Comparison of ENCODE assay signal across 1 mouse cellular context in the genomic region with DNA sequence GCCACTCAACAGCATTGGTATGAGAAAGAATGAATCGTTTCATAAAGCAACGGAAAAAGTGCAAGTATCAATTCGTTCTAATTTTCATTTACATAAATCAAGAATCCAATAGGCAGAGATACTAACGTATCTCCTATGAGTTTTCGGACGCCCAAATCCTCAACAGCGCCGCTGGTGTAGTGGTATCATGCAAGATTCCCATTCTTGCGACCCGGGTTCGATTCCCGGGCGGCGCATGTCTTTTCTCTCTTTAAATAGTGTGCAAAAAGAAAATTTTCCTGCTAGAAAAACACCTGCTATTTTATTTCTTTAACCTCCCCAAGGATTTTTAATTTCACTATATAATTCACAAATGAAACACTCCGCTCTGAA.
TF ChIP-seq lines count a peak whose summit lies in the region.

No protein-coding gene starts in this region.

TF ChIP-seq in CH12.LX, 34 proteins besides CTCF, POLR2A, EP300 and RAD21:
- TF ChIP-seq E2F4 (IDR thresholded peaks at IDR 0.05; ENCODE audit: insufficient replicate concordance, low read depth, low read length) (peak; percentile 60; the same call in 1 of the 2 replicates), KAT2A (IDR thresholded peaks at IDR 0.05; ENCODE audit: insufficient replicate concordance, low read length) (0 out of 2 replicates have a peak, but pooled peaks have one; percentile 76), TBP (conservative IDR thresholded peaks at IDR 0.05; ENCODE audit: low read depth, low read length) (peak; percentile 100), ETS1 (conservative IDR thresholded peaks at IDR 0.05; ENCODE audit: low read depth, low read length) (no peak), ELF1 (IDR thresholded peaks at IDR 0.05; ENCODE audit: low read depth, low read length) (peak; percentile 97), MAFK (IDR thresholded peaks at IDR 0.05; ENCODE audit: insufficient replicate concordance, low read length) (peak; percentile 96), GABPA (IDR thresholded peaks at IDR 0.05; ENCODE audit: insufficient replicate concordance, low read depth, low read length) (no peak)
